Mouse (Mus musculus): ENCODE data around the gene Dusp16.

GRCm38 (mm10) chr6:134745876-134746275, 46.5 kb downstream of the Dusp16 start:
- TF ChIP-seq CTCF (conservative IDR thresholded peaks at IDR 0.05; ENCODE audit: low read length) (no peak), POU5F1 (IDR thresholded peaks at IDR 0.05; ENCODE audit: borderline replicate concordance, low read length) (no peak), NANOG (IDR thresholded peaks at IDR 0.05; ENCODE audit: borderline replicate concordance, low read length) (no peak)
